Comparison of ENCODE assay signal across 19 mouse cellular contexts in the genomic region with DNA sequence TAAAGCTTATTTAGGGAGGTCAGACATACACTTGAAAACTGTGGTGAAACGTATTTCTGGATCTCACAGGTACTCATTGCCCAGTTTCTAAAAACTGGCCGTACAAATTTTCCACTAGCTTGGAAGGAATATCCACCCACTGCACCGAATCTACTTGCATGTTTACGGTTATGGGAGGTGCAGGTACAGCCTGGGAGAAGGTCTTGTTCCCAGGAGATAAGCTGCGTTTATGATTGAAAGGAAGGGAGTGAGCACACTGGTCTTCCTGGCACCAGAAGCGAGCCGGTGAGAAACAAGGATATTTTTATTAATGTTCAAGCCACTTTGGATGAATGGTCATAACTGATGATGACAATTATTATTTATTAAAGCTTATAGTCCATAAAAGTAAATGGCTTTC.
DNase-seq lines count a peak whose midpoint lies in the region; ATAC-seq and TF ChIP-seq lines count a peak whose summit lies in the region.
"Had no signal": no experiment of that assay in that cellular context is flagged by ENCODE, and none has a peak within 500 bp of the region (broad histone marks: within the 10 kb centered on the region; RNA-seq: fewer than 3 reads in every experiment).

No protein-coding gene starts in this region.

- TF ChIP-seq CTCF in kidney, adult 2 months (conservative IDR thresholded peaks at IDR 0.05; ENCODE audit: insufficient read depth, insufficient read length, low read depth, low read length): no peak
- TF ChIP-seq CTCF in small intestine, adult 2 months (IDR thresholded peaks at IDR 0.05; ENCODE audit: extremely low read depth, insufficient read length, insufficient replicate concordance, low read depth, low read length): no peak

- H3K36me3 ChIP-seq in heart, embryonic 12.5 days: no peaks in the 10 kb centered on the region
- no peaks in the 10 kb centered on the region for H3K36me3 ChIP-seq in kidney, adult 2 months (ENCODE audit: control insufficient read depth, insufficient read depth, low read length)
- no peaks in the 10 kb centered on the region for H3K36me3 ChIP-seq in small intestine, adult 2 months (ENCODE audit: control insufficient read depth, insufficient read depth, low read length)
- H3K36me3 ChIP-seq: embryonic facial prominence, embryonic 12.5 days; forebrain, embryonic 15.5 days; heart, embryonic 15.5 days; hindbrain, embryonic 13.5 days had no signal

- WGBS in heart, embryonic 12.5 days: 49% methylated on average over 7 of the region's 7 CpGs
- 72% methylated on average over 7 of the region's 7 CpGs for WGBS in kidney, adult 2 months
- WGBS in small intestine, adult 2 months: 19% methylated on average over 7 of the region's 7 CpGs

- H3K27me3 ChIP-seq in heart, embryonic 12.5 days (replicated peaks): no peaks in the 10 kb centered on the region
- no peaks in the 10 kb centered on the region; the same call in 1 of the 2 replicates for H3K27me3 ChIP-seq in kidney, adult 2 months (replicated peaks; ENCODE audit: control insufficient read depth, insufficient read depth, low read length)
- no peaks in the 10 kb centered on the region for H3K27me3 ChIP-seq in small intestine, adult 2 months (ENCODE audit: control insufficient read depth, insufficient read depth, low read length)
- H3K27me3 ChIP-seq: CH12.LX; embryonic facial prominence, embryonic 12.5 days; forebrain, embryonic 15.5 days; heart, embryonic 15.5 days; hindbrain, embryonic 13.5 days; Patski had no signal

- TF ChIP-seq POLR2A in kidney, adult 2 months (IDR thresholded peaks at IDR 0.05; ENCODE audit: low read depth, low read length): no peak
- no peak for TF ChIP-seq POLR2A in small intestine, adult 2 months (IDR thresholded peaks at IDR 0.05; ENCODE audit: low read depth, low read length)

- ATAC-seq in heart, embryonic 12.5 days (ENCODE audit: insufficient number of reproducible peaks, low FRiP score): no peak
- ATAC-seq: activated CD4-positive, CD25-positive, alpha-beta regulatory T cell, adult 4 months; forebrain, embryonic 15.5 days; hindbrain, postnatal 0 days; Patski had no signal

- H3K27ac ChIP-seq in heart, embryonic 12.5 days (ENCODE audit: poor library complexity, severe bottlenecking): peak overlapping the region; percentile 38; the same call in 1 of the 2 replicates
- no peak overlapping the region for H3K27ac ChIP-seq in kidney, adult 2 months (ENCODE audit: insufficient read depth, low read depth, low read length)
- peak overlapping the region; percentile 94 for H3K27ac ChIP-seq in small intestine, adult 2 months (ENCODE audit: insufficient read depth, low read depth, low read length)
- H3K27ac ChIP-seq: embryonic facial prominence, embryonic 12.5 days; forebrain, embryonic 15.5 days; hindbrain, embryonic 13.5 days; hindbrain, postnatal 0 days had no signal

- H3K9me3 ChIP-seq in heart, embryonic 12.5 days (replicated peaks): no peaks in the 10 kb centered on the region
- H3K9me3 ChIP-seq: embryonic facial prominence, embryonic 12.5 days; forebrain, embryonic 15.5 days; heart, embryonic 15.5 days; hindbrain, embryonic 13.5 days had no signal

- H3K9ac ChIP-seq in heart, embryonic 12.5 days: no peak overlapping the region
- H3K9ac ChIP-seq: embryonic facial prominence, embryonic 12.5 days; forebrain, embryonic 15.5 days; heart, embryonic 15.5 days; hindbrain, embryonic 13.5 days had no signal

- no peak for DNase-seq in heart, postnatal 36 days
- peak; percentile 10 for DNase-seq in kidney, adult 2 months
- DNase-seq in kidney, postnatal 4 days: no peak
- DNase-seq in lung, postnatal 36 days: peak; percentile 20
- no peak for DNase-seq in lung, postnatal 4 days
- DNase-seq: cerebellum, adult 11-12 months; cerebellum, adult 9-10 months; cerebellum, postnatal 25 days; gastrocnemius, postnatal 36 days had no signal

- no peak overlapping the region for H3K4me2 ChIP-seq in heart, embryonic 12.5 days
- H3K4me2 ChIP-seq: embryonic facial prominence, embryonic 12.5 days; forebrain, embryonic 15.5 days; heart, embryonic 15.5 days; hindbrain, embryonic 13.5 days had no signal

- H3K4me1 ChIP-seq in heart, embryonic 12.5 days (replicated peaks): peaks cover 10% of the 10 kb centered on the region
- peaks cover 3% of the 10 kb centered on the region for H3K4me1 ChIP-seq in kidney, adult 2 months (ENCODE audit: control insufficient read depth, insufficient read depth, low read length)
- H3K4me1 ChIP-seq in small intestine, adult 2 months (ENCODE audit: control insufficient read depth, insufficient read depth, insufficient read length, low read length): peaks cover 25% of the 10 kb centered on the region; the same call in 1 of the 2 replicates
- H3K4me1 ChIP-seq: forebrain, embryonic 15.5 days; hindbrain, embryonic 13.5 days had no signal

- intact Hi-C loops in heart, postnatal 36 days (cut with DNase I): no loop called here

- no peak overlapping the region for H3K4me3 ChIP-seq in heart, embryonic 12.5 days
- H3K4me3 ChIP-seq in kidney, adult 2 months (ENCODE audit: insufficient read depth, low read depth, low read length): no peak overlapping the region
- no peak overlapping the region for H3K4me3 ChIP-seq in small intestine, adult 2 months (ENCODE audit: low read depth, low read length)
- H3K4me3 ChIP-seq: embryonic facial prominence, embryonic 12.5 days; forebrain, embryonic 15.5 days; heart, embryonic 15.5 days; hindbrain, embryonic 13.5 days had no signal

Comparison
In these comparisons a context has a peak if more than half of its experiments do, and no peak if none do; other contexts are left out.
1. DNase-seq: peak in kidney, adult 2 months (single experiment) and lung, postnatal 36 days (single experiment); none in heart, postnatal 36 days (0 of 2), kidney, postnatal 4 days (0 of 2) and lung, postnatal 4 days (0 of 2).